Mouse (Mus musculus) embryo, embryonic 10.5 days (tissue): ENCODE measurements at regions not wholly inside any gene's neighbourhood (a gene's known extent, or its start where the extent isn't known, plus 50 kb on each side); places are given as distances from the start of the nearest gene placed in this dataset.

Experiments
- DNase-seq: peaks from one replicate; pipeline ENCODE4 v3.0.0-alpha.2; 2015; ENCODE audit warnings: low spot score

GRCm38 (mm10) chrX:4899187-4899586 lies 52.7 kb upstream of the Btbd35f27 start:
- peak; percentile 62 for DNase-seq
